In the genomic region with DNA sequence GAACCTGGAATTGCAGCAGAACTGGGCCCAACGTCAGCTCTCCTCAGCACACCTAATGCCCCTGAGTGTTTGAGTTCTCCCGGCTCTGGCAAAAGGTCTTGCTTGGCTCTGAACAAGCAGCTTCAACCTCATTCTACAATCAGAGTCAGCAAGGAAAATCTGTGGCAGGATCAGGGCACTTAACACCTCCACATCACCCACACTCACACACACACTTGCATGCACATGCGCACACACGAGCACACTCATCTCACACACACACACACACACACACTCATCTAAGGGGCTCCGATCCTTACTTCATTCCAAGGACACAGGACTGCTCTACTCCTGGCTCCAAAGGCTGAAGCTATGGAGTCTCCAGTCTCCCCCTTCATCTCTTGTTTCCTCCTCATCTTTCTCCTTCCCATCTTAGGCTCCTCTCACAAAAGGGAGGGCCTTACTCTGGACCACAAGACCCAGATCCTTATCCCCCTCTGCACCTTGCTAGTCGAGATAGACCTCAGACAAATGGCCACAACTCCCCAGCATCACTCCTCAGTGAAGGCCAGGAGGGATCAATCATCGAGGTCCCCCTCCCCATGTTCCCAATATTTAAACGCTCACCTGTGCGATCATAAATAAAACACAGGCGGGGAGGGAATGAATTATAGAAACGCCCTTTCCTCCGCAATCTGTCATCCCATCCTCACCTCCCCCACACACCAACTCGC, we compare ENCODE assay signal across 11 mouse cellular contexts. TPM values are rescaled to one million over a fixed set of nuclear protein-coding genes. Genes with fewer than 3 reads are reported as not detected.
DNase-seq lines count a peak whose midpoint lies in the region; ATAC-seq and TF ChIP-seq lines count a peak whose summit lies in the region.
"Had no signal": no experiment of that assay in that cellular context is flagged by ENCODE, and none has a peak within 500 bp of the region (broad histone marks: within the 10 kb centered on the region; RNA-seq: fewer than 3 reads in every experiment).

No protein-coding gene starts in this region.

- H3K9ac ChIP-seq in embryonic facial prominence, embryonic 14.5 days (ENCODE audit: low read depth, low read length): no peak overlapping the region; the same call in 1 of the 2 replicates
- H3K9ac ChIP-seq in liver, embryonic 12.5 days: 0 out of 2 replicates have a peak overlapping the region, but pooled peaks have one; percentile 94
- H3K9ac ChIP-seq in liver, postnatal 0 days (replicated peaks): no peak overlapping the region
- H3K9ac ChIP-seq in hindbrain, embryonic 16.5 days (ENCODE audit: low read depth, low read length): peak overlapping the region; percentile 8
- H3K9ac ChIP-seq in neural tube, embryonic 12.5 days: 0 out of 2 replicates have a peak overlapping the region, but pooled peaks have one; percentile 18
- H3K9ac ChIP-seq: embryonic facial prominence, embryonic 15.5 days; kidney, embryonic 15.5 days had no signal

- 72% methylated on average over 13 of the region's 13 CpGs for WGBS in embryonic facial prominence, embryonic 14.5 days
- WGBS in embryonic facial prominence, embryonic 10.5 days: 83% methylated on average over 13 of the region's 13 CpGs
- WGBS in liver, embryonic 12.5 days (ENCODE audit: insufficient replicate concordance): 73% methylated on average over 13 of the region's 13 CpGs
- 82% methylated on average over 13 of the region's 13 CpGs for WGBS in liver, postnatal 0 days (ENCODE audit: insufficient replicate concordance)
- 71% methylated on average over 13 of the region's 13 CpGs for WGBS in hindbrain, embryonic 16.5 days
- 77% methylated on average over 13 of the region's 13 CpGs for WGBS in neural tube, embryonic 12.5 days

- H3K4me1 ChIP-seq in embryonic facial prominence, embryonic 14.5 days (ENCODE audit: control insufficient read depth, insufficient read depth, low read length): 0 out of 2 replicates have a peak, but pooled peaks cover 3% of the 10 kb centered on the region
- peaks cover 22% of the 10 kb centered on the region for H3K4me1 ChIP-seq in embryonic facial prominence, embryonic 10.5 days
- peaks cover 61% of the 10 kb centered on the region for H3K4me1 ChIP-seq in liver, embryonic 12.5 days
- H3K4me1 ChIP-seq in liver, postnatal 0 days (ENCODE audit: insufficient read depth): peaks cover 19% of the 10 kb centered on the region
- peaks cover 23% of the 10 kb centered on the region for H3K4me1 ChIP-seq in hindbrain, embryonic 16.5 days (ENCODE audit: control insufficient read depth, insufficient read depth, low read depth, low read length)
- peaks cover 27% of the 10 kb centered on the region for H3K4me1 ChIP-seq in neural tube, embryonic 12.5 days

- H3K9me3 ChIP-seq in embryonic facial prominence, embryonic 14.5 days (ENCODE audit: control insufficient read depth, low read length): no peaks in the 10 kb centered on the region
- no peaks in the 10 kb centered on the region for H3K9me3 ChIP-seq in embryonic facial prominence, embryonic 10.5 days
- H3K9me3 ChIP-seq in liver, embryonic 12.5 days (replicated peaks): no peaks in the 10 kb centered on the region
- H3K9me3 ChIP-seq in liver, postnatal 0 days (ENCODE audit: low read length): no peaks in the 10 kb centered on the region
- no peaks in the 10 kb centered on the region for H3K9me3 ChIP-seq in hindbrain, embryonic 16.5 days (ENCODE audit: control insufficient read depth, low read length)
- no peaks in the 10 kb centered on the region for H3K9me3 ChIP-seq in neural tube, embryonic 12.5 days
- H3K9me3 ChIP-seq: embryonic facial prominence, embryonic 15.5 days; kidney, embryonic 15.5 days had no signal

- H3K4me3 ChIP-seq in embryonic facial prominence, embryonic 14.5 days (ENCODE audit: low read depth, low read length): no peak overlapping the region
- H3K4me3 ChIP-seq in embryonic facial prominence, embryonic 10.5 days: no peak overlapping the region
- H3K4me3 ChIP-seq in liver, embryonic 12.5 days: no peak overlapping the region
- H3K4me3 ChIP-seq in liver, postnatal 0 days (ENCODE audit: low read depth, low read length): no peak overlapping the region
- H3K4me3 ChIP-seq in hindbrain, embryonic 16.5 days (ENCODE audit: low read length): peak overlapping the region; percentile 65
- H3K4me3 ChIP-seq in neural tube, embryonic 12.5 days: no peak overlapping the region
- H3K4me3 ChIP-seq: embryonic facial prominence, embryonic 15.5 days; kidney, embryonic 15.5 days; megakaryocyte, embryonic 14.5 days had no signal

- no peak for TF ChIP-seq EP300 in liver, postnatal 0 days (IDR thresholded peaks at IDR 0.05; ENCODE audit: low read depth)

- no peaks in the 10 kb centered on the region for H3K36me3 ChIP-seq in embryonic facial prominence, embryonic 14.5 days (ENCODE audit: control insufficient read depth, insufficient read depth, low read length)
- H3K36me3 ChIP-seq in embryonic facial prominence, embryonic 10.5 days (replicated peaks): no peaks in the 10 kb centered on the region
- H3K36me3 ChIP-seq in liver, embryonic 12.5 days: peaks cover 7% of the 10 kb centered on the region
- no peaks in the 10 kb centered on the region for H3K36me3 ChIP-seq in liver, postnatal 0 days (replicated peaks; ENCODE audit: insufficient read depth, low read length)
- no peaks in the 10 kb centered on the region for H3K36me3 ChIP-seq in hindbrain, embryonic 16.5 days (ENCODE audit: control insufficient read depth, insufficient read depth, low read length)
- H3K36me3 ChIP-seq in neural tube, embryonic 12.5 days: no peaks in the 10 kb centered on the region
- H3K36me3 ChIP-seq: embryonic facial prominence, embryonic 15.5 days; kidney, embryonic 15.5 days had no signal

- no peak for TF ChIP-seq CTCF in liver, postnatal 0 days (IDR thresholded peaks at IDR 0.05; ENCODE audit: low read depth)

- no peak for ATAC-seq in embryonic facial prominence, embryonic 14.5 days (ENCODE audit: low read depth)
- ATAC-seq in liver, embryonic 12.5 days: no peak
- no peak for ATAC-seq in liver, postnatal 0 days
- no peak for ATAC-seq in hindbrain, embryonic 16.5 days
- no peak for ATAC-seq in neural tube, embryonic 12.5 days (ENCODE audit: low FRiP score, low read depth)

- DNase-seq in embryonic facial prominence, embryonic 14.5 days (ENCODE audit: low spot score): no peak
- DNase-seq in embryonic facial prominence, embryonic 10.5 days (ENCODE audit: low spot score): no peak
- DNase-seq in liver, postnatal 0 days: no peak
- no peak for DNase-seq in adipocyte (ENCODE audit: low spot score)
- no peak for DNase-seq in thymus, adult 18-20 months

- H3K27ac ChIP-seq in embryonic facial prominence, embryonic 14.5 days (replicated peaks; ENCODE audit: low read depth, low read length): no peak overlapping the region
- no peak overlapping the region for H3K27ac ChIP-seq in embryonic facial prominence, embryonic 10.5 days (replicated peaks)
- H3K27ac ChIP-seq in liver, embryonic 12.5 days: peak overlapping the region; percentile 98
- H3K27ac ChIP-seq in liver, postnatal 0 days (ENCODE audit: low read depth): no peak overlapping the region
- H3K27ac ChIP-seq in hindbrain, embryonic 16.5 days (ENCODE audit: low read depth, low read length): no peak overlapping the region
- no peak overlapping the region for H3K27ac ChIP-seq in neural tube, embryonic 12.5 days
- H3K27ac ChIP-seq: embryonic facial prominence, embryonic 15.5 days; kidney, embryonic 15.5 days had no signal

- H3K4me2 ChIP-seq in embryonic facial prominence, embryonic 14.5 days (ENCODE audit: low read depth, low read length): peak overlapping the region; percentile 90; the same call in 1 of the 2 replicates
- peak overlapping the region; percentile 90 for H3K4me2 ChIP-seq in liver, embryonic 12.5 days
- H3K4me2 ChIP-seq in liver, postnatal 0 days (ENCODE audit: low read depth, low read length): no peak overlapping the region; the same call in 1 of the 2 replicates
- H3K4me2 ChIP-seq in hindbrain, embryonic 16.5 days (ENCODE audit: low read length): peak overlapping the region; percentile 61
- peak overlapping the region; percentile 82 for H3K4me2 ChIP-seq in neural tube, embryonic 12.5 days (replicated peaks)

- H3K27me3 ChIP-seq in embryonic facial prominence, embryonic 14.5 days (replicated peaks; ENCODE audit: control insufficient read depth, insufficient read depth, low read length): no peaks in the 10 kb centered on the region
- H3K27me3 ChIP-seq in embryonic facial prominence, embryonic 10.5 days (replicated peaks; ENCODE audit: low read depth, poor library complexity, severe bottlenecking): no peaks in the 10 kb centered on the region
- no peaks in the 10 kb centered on the region for H3K27me3 ChIP-seq in liver, embryonic 12.5 days (replicated peaks)
- no peaks in the 10 kb centered on the region for H3K27me3 ChIP-seq in liver, postnatal 0 days (ENCODE audit: insufficient read depth, low read length)
- H3K27me3 ChIP-seq in hindbrain, embryonic 16.5 days (replicated peaks; ENCODE audit: control insufficient read depth, insufficient read depth, low read length): no peaks in the 10 kb centered on the region
- H3K27me3 ChIP-seq in neural tube, embryonic 12.5 days (replicated peaks): no peaks in the 10 kb centered on the region
- H3K27me3 ChIP-seq: embryonic facial prominence, embryonic 15.5 days; kidney, embryonic 15.5 days had no signal

RNA-seq across cellular contexts. Expression of a gene that starts 3.0 kb away (rescaled TPM):
- 54.1 and 57.5 TPM in 2 replicates for polyA plus RNA-seq in embryonic facial prominence, embryonic 14.5 days (2014; fragmentation: Nextera tagmentation; extraction: Ambion mirVana)
- polyA plus RNA-seq in embryonic facial prominence, embryonic 10.5 days (2016; fragmentation: Nextera tagmentation; extraction: Ambion mirVana): 40.7 and 41.1 TPM in 2 replicates
- 34.3 and 35.1 TPM in 2 replicates for polyA plus RNA-seq in liver, embryonic 12.5 days (2016; fragmentation: Nextera tagmentation; extraction: Ambion mirVana)
- polyA plus RNA-seq in liver, postnatal 0 days (2015; fragmentation: Nextera tagmentation; extraction: Ambion mirVana): 28.2 and 30.4 TPM in 2 replicates
- polyA plus RNA-seq in hindbrain, embryonic 16.5 days (2015; fragmentation: Nextera tagmentation; extraction: Ambion mirVana): 83.6 and 101 TPM in 2 replicates
- 95.6 and 107 TPM in 2 replicates for polyA plus RNA-seq in neural tube, embryonic 12.5 days (2016; fragmentation: Nextera tagmentation; extraction: Ambion mirVana)

Comparison
In these comparisons a context has a peak if more than half of its experiments do, and no peak if none do; other contexts are left out.
1. H3K9ac ChIP-seq: peak in liver, embryonic 12.5 days (single experiment), hindbrain, embryonic 16.5 days (single experiment) and neural tube, embryonic 12.5 days (single experiment); none in embryonic facial prominence, embryonic 14.5 days (single experiment) and liver, postnatal 0 days (single experiment).